In genomic region chr12:52447482-52447881, GRCm38 (mm10) we compare ENCODE assay signal across 17 mouse cellular contexts. TPM values are rescaled to one million over a fixed set of nuclear protein-coding genes. Genes with fewer than 3 reads are reported as not detected.
DNase-seq lines count a peak whose midpoint lies in the region; ATAC-seq and TF ChIP-seq lines count a peak whose summit lies in the region.
"Had no signal": no experiment of that assay in that cellular context is flagged by ENCODE, and none has a peak within 500 bp of the region (broad histone marks: within the 10 kb centered on the region; RNA-seq: fewer than 3 reads in every experiment).

No protein-coding gene starts in this region.

- H3K9ac ChIP-seq in kidney, embryonic 16.5 days (replicated peaks; ENCODE audit: low read length), result no peak overlapping the region
- no peak overlapping the region for H3K9ac ChIP-seq in lung, embryonic 15.5 days
- H3K9ac ChIP-seq in liver, embryonic 13.5 days, result no peak overlapping the region
- H3K9ac ChIP-seq in stomach, postnatal 0 days (ENCODE audit: low read length), result no peak overlapping the region
- no peak overlapping the region for H3K9ac ChIP-seq in midbrain, embryonic 15.5 days
- H3K9ac ChIP-seq: embryonic facial prominence, embryonic 13.5 days; forebrain, embryonic 12.5 days; hindbrain, embryonic 12.5 days; limb, embryonic 12.5 days had no signal

- peaks cover 17% of the 10 kb centered on the region; the same call in 1 of the 2 replicates for H3K4me1 ChIP-seq in kidney, embryonic 16.5 days (ENCODE audit: insufficient read depth, low read length)
- peaks cover 17% of the 10 kb centered on the region; the same call in 1 of the 2 replicates for H3K4me1 ChIP-seq in lung, embryonic 15.5 days
- H3K4me1 ChIP-seq in liver, embryonic 13.5 days (replicated peaks), result 0 out of 2 replicates have a peak, but pooled peaks cover 4% of the 10 kb centered on the region
- no peaks in the 10 kb centered on the region for H3K4me1 ChIP-seq in stomach, postnatal 0 days (replicated peaks; ENCODE audit: control insufficient read depth, insufficient read depth)
- no peaks in the 10 kb centered on the region for H3K4me1 ChIP-seq in midbrain, embryonic 15.5 days
- H3K4me1 ChIP-seq: forebrain, embryonic 12.5 days; hindbrain, embryonic 12.5 days had no signal

- no peak for TF ChIP-seq EP300 in stomach, postnatal 0 days (optimal IDR thresholded peaks at IDR 0.05)

- no peak for TF ChIP-seq CTCF in stomach, postnatal 0 days (IDR thresholded peaks at IDR 0.05; ENCODE audit: low read depth)

- H3K36me3 ChIP-seq in kidney, embryonic 16.5 days (ENCODE audit: insufficient read depth, low read length), result no peaks in the 10 kb centered on the region
- H3K36me3 ChIP-seq in lung, embryonic 15.5 days, result no peaks in the 10 kb centered on the region
- no peaks in the 10 kb centered on the region for H3K36me3 ChIP-seq in liver, embryonic 13.5 days
- no peaks in the 10 kb centered on the region for H3K36me3 ChIP-seq in stomach, postnatal 0 days (ENCODE audit: control insufficient read depth, insufficient read depth, low read length)
- no peaks in the 10 kb centered on the region for H3K36me3 ChIP-seq in midbrain, embryonic 15.5 days (replicated peaks)
- H3K36me3 ChIP-seq: embryonic facial prominence, embryonic 13.5 days; forebrain, embryonic 12.5 days; hindbrain, embryonic 12.5 days; limb, embryonic 12.5 days had no signal

- no peaks in the 10 kb centered on the region for H3K9me3 ChIP-seq in kidney, embryonic 16.5 days (ENCODE audit: low read length)
- H3K9me3 ChIP-seq in lung, embryonic 15.5 days, result no peaks in the 10 kb centered on the region
- H3K9me3 ChIP-seq in liver, embryonic 13.5 days (replicated peaks), result no peaks in the 10 kb centered on the region
- no peaks in the 10 kb centered on the region for H3K9me3 ChIP-seq in stomach, postnatal 0 days (ENCODE audit: control insufficient read depth, low read length)
- H3K9me3 ChIP-seq in midbrain, embryonic 15.5 days, result no peaks in the 10 kb centered on the region
- H3K9me3 ChIP-seq: embryonic facial prominence, embryonic 13.5 days; forebrain, embryonic 12.5 days; hindbrain, embryonic 12.5 days; limb, embryonic 12.5 days had no signal

- ATAC-seq in kidney, embryonic 16.5 days (ENCODE audit: low FRiP score, low TSS enrichment), result no peak
- no peak for ATAC-seq in lung, embryonic 15.5 days (ENCODE audit: borderline replicate concordance, extremely low read depth, low FRiP score, low TSS enrichment)
- no peak for ATAC-seq in liver, embryonic 13.5 days (ENCODE audit: low read depth)
- no peak for ATAC-seq in stomach, postnatal 0 days (ENCODE audit: low FRiP score, low TSS enrichment)
- ATAC-seq in midbrain, embryonic 15.5 days (replicated peaks), result no peak

- H3K4me2 ChIP-seq in kidney, embryonic 16.5 days (replicated peaks; ENCODE audit: low read depth, low read length), result no peak overlapping the region
- H3K4me2 ChIP-seq in lung, embryonic 15.5 days, result no peak overlapping the region
- no peak overlapping the region for H3K4me2 ChIP-seq in liver, embryonic 13.5 days
- H3K4me2 ChIP-seq in stomach, postnatal 0 days (replicated peaks; ENCODE audit: low read depth), result no peak overlapping the region
- H3K4me2 ChIP-seq in midbrain, embryonic 15.5 days, result no peak overlapping the region
- H3K4me2 ChIP-seq: embryonic facial prominence, embryonic 13.5 days; forebrain, embryonic 12.5 days; heart, embryonic 11.5 days; hindbrain, embryonic 12.5 days; limb, embryonic 12.5 days; midbrain, embryonic 11.5 days had no signal

- peak overlapping the region; percentile 63 for H3K27ac ChIP-seq in kidney, embryonic 16.5 days (ENCODE audit: low read length)
- H3K27ac ChIP-seq in lung, embryonic 15.5 days, result 0 out of 2 replicates have a peak overlapping the region, but pooled peaks have one; percentile 1
- 0 out of 2 replicates have a peak overlapping the region, but pooled peaks have one; percentile 59 for H3K27ac ChIP-seq in liver, embryonic 13.5 days
- peak overlapping the region; percentile 30; the same call in 1 of the 2 replicates for H3K27ac ChIP-seq in stomach, postnatal 0 days (replicated peaks)
- no peak overlapping the region for H3K27ac ChIP-seq in midbrain, embryonic 15.5 days
- H3K27ac ChIP-seq: embryonic facial prominence, embryonic 13.5 days; forebrain, embryonic 12.5 days; hindbrain, embryonic 12.5 days; limb, embryonic 12.5 days had no signal

- H3K4me3 ChIP-seq in kidney, embryonic 16.5 days (ENCODE audit: low read length), result no peak overlapping the region
- H3K4me3 ChIP-seq in lung, embryonic 15.5 days, result no peak overlapping the region
- no peak overlapping the region for H3K4me3 ChIP-seq in liver, embryonic 13.5 days (replicated peaks)
- no peak overlapping the region for H3K4me3 ChIP-seq in stomach, postnatal 0 days (ENCODE audit: low read depth, low read length)
- H3K4me3 ChIP-seq in midbrain, embryonic 15.5 days, result no peak overlapping the region
- H3K4me3 ChIP-seq: embryonic facial prominence, embryonic 13.5 days; erythroblast, embryonic 14.5 days; forebrain, embryonic 12.5 days; hindbrain, embryonic 12.5 days; limb, embryonic 12.5 days had no signal

- H3K27me3 ChIP-seq in kidney, embryonic 16.5 days (ENCODE audit: insufficient read depth, low read length), result no peaks in the 10 kb centered on the region
- no peaks in the 10 kb centered on the region for H3K27me3 ChIP-seq in lung, embryonic 15.5 days
- H3K27me3 ChIP-seq in liver, embryonic 13.5 days, result no peaks in the 10 kb centered on the region
- no peaks in the 10 kb centered on the region for H3K27me3 ChIP-seq in stomach, postnatal 0 days (ENCODE audit: control insufficient read depth, insufficient read depth, low read length)
- no peaks in the 10 kb centered on the region for H3K27me3 ChIP-seq in midbrain, embryonic 15.5 days (replicated peaks)
- H3K27me3 ChIP-seq: embryonic facial prominence, embryonic 13.5 days; forebrain, embryonic 12.5 days; hindbrain, embryonic 12.5 days; limb, embryonic 12.5 days had no signal

- DNase-seq in kidney, postnatal 25 days, result no peak
- DNase-seq in lung, postnatal 36 days, result no peak
- no peak for DNase-seq in liver, embryonic 13.5 days
- DNase-seq in stomach, postnatal 0 days (ENCODE audit: low spot score), result no peak
- no peak for DNase-seq in right cerebral cortex, postnatal 25 days
- DNase-seq: embryo, embryonic 11 days; spleen, adult 18-20 months had no signal

- WGBS in kidney, embryonic 16.5 days, result 83% methylated on average over 5 of the region's 5 CpGs
- 29% methylated on average over 5 of the region's 5 CpGs for WGBS in lung, embryonic 15.5 days
- WGBS in liver, embryonic 13.5 days (ENCODE audit: insufficient replicate concordance), result 46% methylated on average over 5 of the region's 5 CpGs
- WGBS in stomach, postnatal 0 days, result 68% methylated on average over 5 of the region's 5 CpGs
- WGBS in midbrain, embryonic 15.5 days, result 57% methylated on average over 5 of the region's 5 CpGs

RNA-seq across cellular contexts. Expression of gene Arhgap5, which starts 56.3 kb away (rescaled TPM):
- polyA plus RNA-seq in kidney, embryonic 16.5 days (2015; fragmentation: Nextera tagmentation; extraction: Ambion mirVana), result 41.0 and 46.9 TPM in 2 replicates
- polyA plus RNA-seq in lung, embryonic 15.5 days (2015; fragmentation: Nextera tagmentation; extraction: Ambion mirVana), result 42.3 and 46.8 TPM in 2 replicates
- 7.5 and 10.1 TPM in 2 replicates for polyA plus RNA-seq in liver, embryonic 13.5 days (2015; fragmentation: Nextera tagmentation; extraction: Ambion mirVana)
- polyA plus RNA-seq in stomach, postnatal 0 days (2015; fragmentation: Nextera tagmentation; extraction: Ambion mirVana), result 24.8 and 25.5 TPM in 2 replicates
- 31.6 and 31.9 TPM in 2 replicates for polyA plus RNA-seq in midbrain, embryonic 15.5 days (2015; fragmentation: Nextera tagmentation; extraction: Ambion mirVana)
